Mouse (Mus musculus): Measurements from ENCODE around the gene Gadd45gip1.

GRCm38 (mm10) chr8:84788896-84789295 lies 42.4 kb upstream of the Gadd45gip1 start:
- TF ChIP-seq CTCF (IDR thresholded peaks at IDR 0.05; ENCODE audit: borderline replicate concordance, insufficient read depth, low read depth, low read length) (no peak), POLR2A (IDR thresholded peaks at IDR 0.05; ENCODE audit: borderline replicate concordance, insufficient read depth, low read length) (no peak)
